Mouse (Mus musculus) cerebral cortex, adult 2 months (tissue): ENCODE results near the gene Htra3.

ENCODE experiments used
- WGBS: fragments of 180-500 bp; shearing (Covaris S2); methylation state at CpG from one replicate; pipeline ENCODE4 v1.1.7; 2018; 5-methylcytosine and 5-hydroxymethylcytosine counted together

The Htra3 gene

GRCm38 (mm10) chr5:35652319-35652718, 27.3 kb downstream of the Htra3 start:
- 84% methylated on average over 3 of the region's 3 CpGs for WGBS

GRCm38 (mm10) chr5:35648230-35648629, 31.4 kb downstream of the Htra3 start:
- 74% methylated on average over 2 of the region's 2 CpGs for WGBS

- 82% methylated on average over 4 of the region's 4 CpGs for WGBS
Observed at GRCm38 (mm10) chr5:35647562-35647961, 32.0 kb downstream of the Htra3 start.

GRCm38 (mm10) chr5:35646927-35647326, 32.7 kb downstream of the Htra3 start:
- WGBS = 82% methylated on average over 1 of the region's 1 CpGs

GRCm38 (mm10) chr5:35645938-35646493, 33.6 kb downstream of the Htra3 start:
- 77% methylated on average over 6 of the region's 6 CpGs for WGBS

- WGBS = 74% methylated on average over 4 of the region's 4 CpGs
Observed at GRCm38 (mm10) chr5:35644082-35644481, 35.5 kb downstream of the Htra3 start.

GRCm38 (mm10) chr5:35643401-35644048, 36.1 kb downstream of the Htra3 start:
- WGBS = 84% methylated on average over 9 of the region's 9 CpGs

- WGBS = 83% methylated on average over 10 of the region's 10 CpGs
Observed at GRCm38 (mm10) chr5:35641961-35642584, 37.5 kb downstream of the Htra3 start.

GRCm38 (mm10) chr5:35636016-35636415, 43.6 kb downstream of the Htra3 start:
- WGBS = 89% methylated on average over 2 of the region's 2 CpGs

GRCm38 (mm10) chr5:35632841-35633240, 46.7 kb downstream of the Htra3 start:
- WGBS = 85% methylated on average over 6 of the region's 6 CpGs

GRCm38 (mm10) chr5:35631755-35632154, 47.8 kb downstream of the Htra3 start:
- 81% methylated on average over 5 of the region's 5 CpGs for WGBS

- 90% methylated on average over 3 of the region's 3 CpGs for WGBS
Observed at GRCm38 (mm10) chr5:35631224-35631623, 48.4 kb downstream of the Htra3 start.

GRCm38 (mm10) chr5:35630706-35631105, 48.9 kb downstream of the Htra3 start:
- 60% methylated on average over 1 of the region's 1 CpGs for WGBS

- WGBS = 43% methylated on average over 1 of the region's 1 CpGs
Observed at GRCm38 (mm10) chr5:35628685-35629084, 50.9 kb downstream of the Htra3 start.

GRCm38 (mm10) chr5:35627307-35627840, 52.2 kb downstream of the Htra3 start:
- 75% methylated on average over 7 of the region's 7 CpGs for whole genome bisulfite sequencing

- 91% methylated on average over 2 of the region's 2 CpGs for WGBS
Observed at GRCm38 (mm10) chr5:35626408-35626807, 53.2 kb downstream of the Htra3 start.

GRCm38 (mm10) chr5:35624751-35625239, 54.8 kb downstream of the Htra3 start:
- WGBS = 70% methylated on average over 4 of the region's 4 CpGs

GRCm38 (mm10) chr5:35621114-35621513, 58.5 kb downstream of the Htra3 start:
- WGBS = 46% methylated on average over 4 of the region's 4 CpGs

GRCm38 (mm10) chr5:35616943-35617342, 62.6 kb downstream of the Htra3 start:
- WGBS = 52% methylated on average over 5 of the region's 5 CpGs

GRCm38 (mm10) chr5:35612722-35613121, 66.9 kb downstream of the Htra3 start:
- WGBS = 96% methylated on average over 8 of the region's 8 CpGs

GRCm38 (mm10) chr5:35611900-35612299, 67.7 kb downstream of the Htra3 start:
- WGBS = 80% methylated on average over 11 of the region's 11 CpGs

- 83% methylated on average over 9 of the region's 9 CpGs for WGBS
Observed at GRCm38 (mm10) chr5:35611170-35611569, 68.4 kb downstream of the Htra3 start.

- WGBS = 95% methylated on average over 7 of the region's 7 CpGs
Observed at GRCm38 (mm10) chr5:35610381-35610780, 69.2 kb downstream of the Htra3 start.
